Mouse (Mus musculus) small intestine, adult 2 months (tissue): ENCODE results near the gene Wbp1l.

Experiments
- CTCF ChIP-seq: fragments of 200-500 bp; IDR thresholded peaks from 2 replicates; pipeline ENCODE4 v1.5.1; 2012; ENCODE audit warnings: low read depth, mild to moderate bottlenecking, control low read depth, inconsistent platforms, low read length, moderate library complexity, mixed read lengths; ENCODE audit not compliant: insufficient replicate concordance, insufficient read length; ENCODE audit errors: extremely low read depth
- POLR2A ChIP-seq: fragments of 200-500 bp; IDR thresholded peaks from 2 replicates; pipeline ENCODE4 v1.6.1; 2012; ENCODE audit warnings: low read depth, mild to moderate bottlenecking, control low read depth, inconsistent platforms, low read length, moderate library complexity

DNA sequence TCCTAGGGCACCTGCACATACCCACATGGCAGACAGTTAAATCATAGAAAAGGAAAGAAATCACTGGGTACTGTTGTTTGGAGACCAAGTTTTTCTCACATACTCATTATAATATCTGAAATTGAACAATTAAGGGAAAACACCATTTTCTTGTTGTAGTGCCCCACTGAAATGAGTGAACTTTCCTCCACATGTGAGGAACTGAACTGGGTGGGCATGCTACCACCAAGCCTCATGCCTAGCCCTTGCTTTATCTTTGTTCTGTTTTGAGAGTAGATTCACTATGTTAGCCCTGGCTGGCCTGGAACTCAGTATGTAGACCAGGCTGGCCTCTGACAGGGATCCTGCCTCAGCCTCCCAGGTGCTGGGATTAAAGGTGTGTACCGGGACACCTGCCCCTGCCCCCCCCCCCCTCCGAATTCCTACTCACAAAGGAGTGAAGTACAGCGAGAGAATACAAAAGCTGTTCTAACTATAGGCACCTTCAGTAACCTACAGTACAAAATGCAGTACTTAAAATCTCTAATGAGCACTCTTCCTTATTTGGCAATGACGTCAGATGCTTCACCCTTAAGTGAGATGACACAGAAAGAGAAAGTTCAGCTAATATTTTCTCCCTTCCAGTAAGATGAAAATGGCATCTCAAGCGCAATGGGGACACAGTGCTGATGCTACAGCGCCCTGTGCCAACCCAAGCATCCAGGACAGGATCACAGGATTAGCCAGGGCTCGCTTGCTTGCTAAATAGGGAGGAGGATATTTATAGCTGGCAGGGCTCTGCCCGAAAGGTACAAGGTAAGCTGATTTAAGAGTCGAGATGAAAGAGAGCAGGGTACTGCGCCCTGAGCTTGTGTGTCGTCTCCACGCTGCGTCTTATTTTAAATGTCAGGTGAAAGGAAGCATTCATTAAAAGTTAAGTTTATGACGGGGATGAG lies 36.0 kb upstream of the Wbp1l start:
- TF ChIP-seq CTCF (no peak), POLR2A (no peak)
